Mouse (Mus musculus) limb, embryonic 13.5 days (tissue): ENCODE results near the gene Gal3st4. TPM values are rescaled to one million over a fixed set of nuclear protein-coding genes. Genes with fewer than 3 reads are reported as not detected.

Source experiments
- ATAC-seq: fragments of 200-750 bp; cut with Nextera tagmentation; 2 replicates; pipeline ENCODE4 v1.8.0; 2017; ENCODE audit warnings: low read depth, moderate number of reproducible peaks, moderate TSS enrichment; ENCODE audit not compliant: low FRiP score
- H3K27ac ChIP-seq: fragments of 300-500 bp; sonication (generic); 2 replicates; pipeline ENCODE4 v1.5.1; 2015; ENCODE audit warnings: inconsistent platforms, mild to moderate bottlenecking, moderate library complexity
- H3K27me3 ChIP-seq: fragments of 300-500 bp; sonication (generic); 2 replicates; pipeline ENCODE4 v1.6.1; 2015; ENCODE audit warnings: mild to moderate bottlenecking, inconsistent platforms
- H3K36me3 ChIP-seq: fragments of 300-500 bp; sonication (generic); 2 replicates; pipeline ENCODE4 v1.6.1; 2015; ENCODE audit warnings: inconsistent platforms, mild to moderate bottlenecking, moderate library complexity
- H3K4me1 ChIP-seq: fragments of 300-500 bp; sonication (generic); 2 replicates; pipeline ENCODE4 v1.6.1; 2015; ENCODE audit warnings: inconsistent platforms
- H3K4me2 ChIP-seq: fragments of 300-500 bp; sonication (generic); replicated peaks from 2 replicates; pipeline ENCODE4 v1.6.1; 2015; ENCODE audit warnings: inconsistent platforms, mild to moderate bottlenecking, moderate library complexity
- H3K4me3 ChIP-seq: fragments of 300-500 bp; sonication (generic); 2 replicates; pipeline ENCODE4 v1.5.1; 2015; ENCODE audit warnings: moderate library complexity, mild to moderate bottlenecking, inconsistent platforms
- H3K9ac ChIP-seq: fragments of 300-500 bp; sonication (generic); 2 replicates; pipeline ENCODE4 v1.6.1; 2015; ENCODE audit warnings: mild to moderate bottlenecking, inconsistent platforms
- H3K9me3 ChIP-seq: fragments of 300-500 bp; sonication (generic); 2 replicates; pipeline ENCODE4 v1.6.1; 2016; ENCODE audit warnings: inconsistent platforms
- WGBS: fragments of 180-500 bp; shearing (Covaris S2); methylation state at CpG from one replicate; pipeline ENCODE4 v1.1.7; 2015; 5-methylcytosine and 5-hydroxymethylcytosine counted together
- polyA plus RNA-seq: library from polyadenylated mRNA; unstranded; fragments of >200 nt; fragmentation: Nextera tagmentation; extraction: Ambion mirVana; gene quantifications from 2 replicates; pipeline ENCODE4 v1.2.1, GENCODE M21; 2015

Gene Gal3st4
- polyA plus RNA-seq, 1 experiment from 2014 or later, result 4.5 TPM

- Histone ChIP-seq H3K4me3 (no peak overlapping the region), H3K9ac (0 out of 2 replicates have a peak overlapping the region, but pooled peaks have one; percentile 13), H3K27ac (no peak overlapping the region), H3K36me3 (peaks cover 51% of the 10 kb centered on the region), H3K9me3 (no peaks in the 10 kb centered on the region), H3K4me1 (peaks cover 25% of the 10 kb centered on the region), H3K4me2 (no peak overlapping the region), H3K27me3 (no peaks in the 10 kb centered on the region)
- no peak for ATAC-seq
- 83% methylated on average over 10 of the region's 10 CpGs for WGBS
Measured at GRCm38 (mm10) chr5:138260051-138260450, 12.6 kb downstream of the Gal3st4 start.

GRCm38 (mm10) chr5:138258993-138259392, 13.6 kb downstream of the Gal3st4 start:
- 59% methylated on average over 7 of the region's 7 CpGs for WGBS
- Histone ChIP-seq H3K9me3 (no peaks in the 10 kb centered on the region), H3K4me1 (peaks cover 23% of the 10 kb centered on the region), H3K4me2 (no peak overlapping the region), H3K27me3 (no peaks in the 10 kb centered on the region), H3K9ac (no peak overlapping the region), H3K36me3 (peaks cover 51% of the 10 kb centered on the region), H3K4me3 (no peak overlapping the region), H3K27ac (no peak overlapping the region)
- no peak for ATAC-seq

- no peak overlapping the region for H3K4me2 ChIP-seq
- peaks cover 51% of the 10 kb centered on the region for H3K36me3 ChIP-seq
- H3K9ac ChIP-seq, result no peak overlapping the region
- ATAC-seq, result no peak
- peaks cover 23% of the 10 kb centered on the region for H3K4me1 ChIP-seq
- H3K27ac ChIP-seq, result no peak overlapping the region
- H3K4me3 ChIP-seq, result no peak overlapping the region
- H3K27me3 ChIP-seq, result no peaks in the 10 kb centered on the region
- no peaks in the 10 kb centered on the region for H3K9me3 ChIP-seq
- 82% methylated on average over 6 of the region's 6 CpGs for WGBS
Measured at GRCm38 (mm10) chr5:138258542-138258941, 14.1 kb downstream of the Gal3st4 start.

GRCm38 (mm10) chr5:138258078-138258477, 14.6 kb downstream of the Gal3st4 start:
- no peaks in the 10 kb centered on the region for H3K27me3 ChIP-seq
- H3K9ac ChIP-seq, result no peak overlapping the region
- no peak overlapping the region for H3K4me3 ChIP-seq
- no peak overlapping the region for H3K27ac ChIP-seq
- 82% methylated on average over 3 of the region's 3 CpGs for WGBS
- H3K4me2 ChIP-seq, result no peak overlapping the region
- ATAC-seq, result no peak
- no peaks in the 10 kb centered on the region for H3K9me3 ChIP-seq
- peaks cover 51% of the 10 kb centered on the region for H3K36me3 ChIP-seq
- peaks cover 21% of the 10 kb centered on the region for H3K4me1 ChIP-seq

- H3K9ac ChIP-seq, result no peak overlapping the region
- H3K27me3 ChIP-seq, result no peaks in the 10 kb centered on the region
- peaks cover 16% of the 10 kb centered on the region for H3K4me1 ChIP-seq
- 94% methylated on average over 4 of the region's 4 CpGs for WGBS
- H3K4me2 ChIP-seq, result no peak overlapping the region
- H3K9me3 ChIP-seq, result no peaks in the 10 kb centered on the region
- ATAC-seq, result no peak
- peaks cover 51% of the 10 kb centered on the region for H3K36me3 ChIP-seq
- no peak overlapping the region for H3K4me3 ChIP-seq
- H3K27ac ChIP-seq, result no peak overlapping the region
Measured at GRCm38 (mm10) chr5:138257585-138257978, 15.1 kb downstream of the Gal3st4 start.

GRCm38 (mm10) chr5:138256966-138257584, 15.6 kb downstream of the Gal3st4 start:
- Histone ChIP-seq H3K4me3 (no peak overlapping the region; the same call in 1 of the 2 replicates), H3K9ac (no peak overlapping the region), H3K27me3 (no peaks in the 10 kb centered on the region), H3K4me2 (0 out of 2 replicates have a peak overlapping the region, but pooled peaks have one; percentile 88), H3K4me1 (peaks cover 11% of the 10 kb centered on the region), H3K27ac (no peak overlapping the region), H3K36me3 (peaks cover 48% of the 10 kb centered on the region), H3K9me3 (no peaks in the 10 kb centered on the region)
- 91% methylated on average over 10 of the region's 10 CpGs for WGBS
- ATAC-seq, result no peak

GRCm38 (mm10) chr5:138256094-138256467, 16.6 kb downstream of the Gal3st4 start:
- peaks cover 38% of the 10 kb centered on the region for H3K36me3 ChIP-seq
- peak overlapping the region; percentile 72 for H3K9ac ChIP-seq
- peak overlapping the region; percentile 70 for H3K4me3 ChIP-seq
- no peaks in the 10 kb centered on the region for H3K9me3 ChIP-seq
- peak overlapping the region; percentile 70; the same call in 1 of the 2 replicates for H3K27ac ChIP-seq
- no peak for ATAC-seq
- peak overlapping the region; percentile 88 for H3K4me2 ChIP-seq
- no peaks in the 10 kb centered on the region for H3K27me3 ChIP-seq
- peaks cover 10% of the 10 kb centered on the region for H3K4me1 ChIP-seq
- 23% methylated on average over 7 of the region's 7 CpGs for WGBS

GRCm38 (mm10) chr5:138255353-138256093, 17.1 kb downstream of the Gal3st4 start, which contains the start of gene Lamtor4:
Gene Lamtor4 (plus strand): TSS chr5:138255482.
- Histone ChIP-seq H3K4me2 (peak within 1 kb of the TSS; percentile 88), H3K36me3 (peaks cover 32% of the 10 kb centered on the region), H3K27me3 (no peaks in the 10 kb centered on the region), H3K27ac (peak within 1 kb of the TSS; percentile 70; the same call in 1 of the 2 replicates), H3K9me3 (no peaks in the 10 kb centered on the region), H3K4me3 (peak within 1 kb of the TSS; percentile 70), H3K4me1 (peaks cover 10% of the 10 kb centered on the region), H3K9ac (peak within 1 kb of the TSS; percentile 72)
- ATAC-seq, result peak; percentile 100
- WGBS, result under 1% methylated on average over 38 of the region's 38 CpGs

GRCm38 (mm10) chr5:138253061-138253460, 19.6 kb downstream of the Gal3st4 start:
- no peaks in the 10 kb centered on the region for H3K9me3 ChIP-seq
- peaks cover 10% of the 10 kb centered on the region for H3K4me1 ChIP-seq
- H3K36me3 ChIP-seq, result peaks cover 8% of the 10 kb centered on the region; the same call in 1 of the 2 replicates
- 90% methylated on average over 3 of the region's 3 CpGs for WGBS
- no peak overlapping the region for H3K9ac ChIP-seq
- ATAC-seq, result no peak
- H3K4me3 ChIP-seq, result no peak overlapping the region
- no peaks in the 10 kb centered on the region for H3K27me3 ChIP-seq
- no peak overlapping the region for H3K4me2 ChIP-seq
- H3K27ac ChIP-seq, result no peak overlapping the region

- Histone ChIP-seq H3K4me1 (peaks cover 5% of the 10 kb centered on the region), H3K9ac (no peak overlapping the region), H3K27me3 (no peaks in the 10 kb centered on the region), H3K36me3 (no peaks in the 10 kb centered on the region), H3K4me3 (no peak overlapping the region), H3K9me3 (no peaks in the 10 kb centered on the region), H3K27ac (no peak overlapping the region), H3K4me2 (no peak overlapping the region)
- no peak for ATAC-seq
- WGBS, result 85% methylated on average over 12 of the region's 12 CpGs
Measured at GRCm38 (mm10) chr5:138251144-138251543, 21.5 kb downstream of the Gal3st4 start.

GRCm38 (mm10) chr5:138241511-138241910, 31.1 kb downstream of the Gal3st4 start:
- H3K4me1 ChIP-seq, result no peaks in the 10 kb centered on the region
- no peaks in the 10 kb centered on the region for H3K9me3 ChIP-seq
- 18% methylated on average over 2 of the region's 2 CpGs for WGBS
- H3K36me3 ChIP-seq, result no peaks in the 10 kb centered on the region
- H3K4me3 ChIP-seq, result no peak overlapping the region
- no peaks in the 10 kb centered on the region for H3K27me3 ChIP-seq
- H3K9ac ChIP-seq, result no peak overlapping the region
- no peak for ATAC-seq
- H3K27ac ChIP-seq, result no peak overlapping the region
- no peak overlapping the region for H3K4me2 ChIP-seq

GRCm38 (mm10) chr5:138234224-138234623, 38.4 kb downstream of the Gal3st4 start:
- Histone ChIP-seq H3K4me3 (no peak overlapping the region), H3K27me3 (no peaks in the 10 kb centered on the region), H3K36me3 (no peaks in the 10 kb centered on the region), H3K4me2 (no peak overlapping the region), H3K9me3 (no peaks in the 10 kb centered on the region), H3K9ac (no peak overlapping the region), H3K27ac (no peak overlapping the region), H3K4me1 (no peaks in the 10 kb centered on the region)
- no peak for ATAC-seq
